Comparison of ENCODE assay signal across 24 mouse cellular contexts in genomic region chr16:22885356-22885755, GRCm38 (mm10). TPM values are rescaled to one million over a fixed set of nuclear protein-coding genes. Genes with fewer than 3 reads are reported as not detected.
DNase-seq lines count a peak whose midpoint lies in the region; ATAC-seq and TF ChIP-seq lines count a peak whose summit lies in the region.
"Had no signal": no experiment of that assay in that cellular context is flagged by ENCODE, and none has a peak within 500 bp of the region (broad histone marks: within the 10 kb centered on the region; RNA-seq: fewer than 3 reads in every experiment).

No protein-coding gene starts in this region.

- TF ChIP-seq POLR2A in liver, adult 2 months (IDR thresholded peaks at IDR 0.05; ENCODE audit: extremely low read depth, insufficient read depth, low read length) = 0 out of 2 replicates have a peak, but pooled peaks have one; percentile 17

- ATAC-seq in liver, embryonic 11.5 days (replicated peaks; ENCODE audit: low FRiP score) = no peak
- ATAC-seq: forebrain, embryonic 13.5 days; inflammation-experienced regulatory T-cells, adult 6 months had no signal

- H3K79me2 ChIP-seq in liver, adult 2 months (ENCODE audit: control insufficient read depth, insufficient read depth, low read length) = no peaks in the 10 kb centered on the region

- H3K36me3 ChIP-seq in liver, adult 2 months (ENCODE audit: control insufficient read depth, insufficient read depth, low read length) = no peaks in the 10 kb centered on the region
- no peaks in the 10 kb centered on the region for H3K36me3 ChIP-seq in liver, embryonic 11.5 days (ENCODE audit: control insufficient read depth, insufficient read depth, low read length)
- H3K36me3 ChIP-seq: embryonic facial prominence, embryonic 13.5 days; heart, embryonic 13.5 days; hindbrain, embryonic 15.5 days had no signal

- WGBS in liver, adult 2 months = 8% methylated on average over 4 of the region's 4 CpGs
- 24% methylated on average over 4 of the region's 4 CpGs for WGBS in liver, embryonic 11.5 days

- peak; percentile 91 for DNase-seq in liver, adult 2 months (ENCODE audit: extremely low read depth, low read depth, low spot score)
- no peak for DNase-seq in liver, embryonic 11.5 days (ENCODE audit: low spot score)
- peak; percentile 58 to 64 for DNase-seq in spleen, postnatal 36 days (ENCODE audit: low spot score in 2 of 2)
- DNase-seq in spleen, adult 12 weeks (ENCODE audit: low spot score) = no peak
- DNase-seq in ZHBTc4 (ENCODE audit: low read depth, low spot score) = peak; percentile 35
- peak; percentile 14 for DNase-seq in induced T-regulatory cell, adult 2 months (ENCODE audit: low read depth)
- DNase-seq in testis, postnatal 14 days (ENCODE audit: low spot score) = no peak
- DNase-seq: adrenal gland, adult 2 months; adrenal gland, postnatal 25 days; cerebellum, adult 18-20 months; cerebellum, adult 9-11 months; cerebellum, postnatal 36 days; gastrocnemius, adult 2 months; gastrocnemius, postnatal 36 days; heart, adult 11 months; heart, postnatal 36 days had no signal

- no peaks in the 10 kb centered on the region for H3K9me3 ChIP-seq in liver, embryonic 11.5 days (ENCODE audit: control insufficient read depth, low read length)
- H3K9me3 ChIP-seq: embryonic facial prominence, embryonic 13.5 days; forebrain, embryonic 13.5 days; heart, embryonic 13.5 days; hindbrain, embryonic 15.5 days had no signal

- no peak overlapping the region for H3K4me3 ChIP-seq in liver, adult 2 months (ENCODE audit: insufficient read depth, low read depth, low read length)
- no peak overlapping the region for H3K4me3 ChIP-seq in liver, embryonic 11.5 days (ENCODE audit: low read depth, low read length)
- H3K4me3 ChIP-seq: embryonic facial prominence, embryonic 13.5 days; forebrain, embryonic 13.5 days; gastrocnemius, adult 2 months; heart, embryonic 13.5 days; hindbrain, embryonic 15.5 days had no signal

- H3K4me2 ChIP-seq in liver, embryonic 11.5 days = no peak overlapping the region
- H3K4me2 ChIP-seq: embryonic facial prominence, embryonic 13.5 days; forebrain, embryonic 13.5 days; heart, embryonic 13.5 days; hindbrain, embryonic 15.5 days had no signal

- H3K4me1 ChIP-seq in liver, adult 2 months (ENCODE audit: control insufficient read depth, insufficient read depth, low read length) = peaks cover 51% of the 10 kb centered on the region
- peaks cover 11% of the 10 kb centered on the region for H3K4me1 ChIP-seq in liver, embryonic 11.5 days (replicated peaks; ENCODE audit: control insufficient read depth, insufficient read depth, low read length)
- H3K4me1 ChIP-seq: forebrain, embryonic 13.5 days; hindbrain, embryonic 15.5 days had no signal

- no peaks in the 10 kb centered on the region for H3K27me3 ChIP-seq in liver, adult 2 months (ENCODE audit: control insufficient read depth, insufficient read depth, low read length)
- no peaks in the 10 kb centered on the region for H3K27me3 ChIP-seq in liver, embryonic 11.5 days (replicated peaks; ENCODE audit: control insufficient read depth, insufficient read depth, low read length)
- H3K27me3 ChIP-seq: hindbrain, embryonic 15.5 days had no signal

- H3K27ac ChIP-seq in liver, adult 2 months (replicated peaks; ENCODE audit: insufficient read depth, low read depth, low read length) = peak overlapping the region; percentile 85
- no peak overlapping the region for H3K27ac ChIP-seq in liver, embryonic 11.5 days (ENCODE audit: low read depth, low read length)
- H3K27ac ChIP-seq: embryonic facial prominence, embryonic 13.5 days; forebrain, embryonic 13.5 days; gastrocnemius, adult 2 months; heart, embryonic 13.5 days; hindbrain, embryonic 15.5 days had no signal

- H3K9ac ChIP-seq in liver, adult 2 months (ENCODE audit: low read depth, low read length) = peak overlapping the region; percentile 44
- no peak overlapping the region for H3K9ac ChIP-seq in liver, embryonic 11.5 days (ENCODE audit: low read depth, low read length)
- H3K9ac ChIP-seq: embryonic facial prominence, embryonic 13.5 days; forebrain, embryonic 13.5 days; heart, embryonic 13.5 days; hindbrain, embryonic 15.5 days had no signal

- no peak for TF ChIP-seq CTCF in liver, adult 2 months (IDR thresholded peaks at IDR 0.05; ENCODE audit: low read depth, low read length)

RNA-seq across cellular contexts. Expression of gene Ahsg, which starts 5.7 kb away (rescaled TPM):
- 10,308 and 11,624 TPM in 2 replicates for total RNA-seq in liver, adult 2 months (2014; rRNA removed)
- polyA plus RNA-seq in liver, adult 2 months (2012; rRNA removed) = 17,109 and 17,601 TPM in 2 replicates
- polyA plus RNA-seq in liver, embryonic 11.5 days (2014; fragmentation: Nextera tagmentation; extraction: Ambion mirVana) = 79.0 and 82.8 TPM in 2 replicates
- total RNA-seq: gastrocnemius, adult 2 months; MEL had no signal
- polyA plus RNA-seq: embryonic facial prominence, embryonic 13.5 days; forebrain, embryonic 13.5 days; hindbrain, embryonic 11.5 days; inflammation-experienced regulatory T-cells, adult 6 months had no signal

RNA-seq across cellular contexts. Expression of gene Dnajb11, which starts 27.7 kb away (rescaled TPM):
- 62.0 and 67.7 TPM in 2 replicates for total RNA-seq in liver, adult 2 months (2014; rRNA removed)
- polyA plus RNA-seq in liver, adult 2 months (2012; rRNA removed) = 20.7 and 23.9 TPM in 2 replicates
- 125 and 131 TPM in 2 replicates for polyA plus RNA-seq in liver, embryonic 11.5 days (2014; fragmentation: Nextera tagmentation; extraction: Ambion mirVana)

RNA-seq across cellular contexts. Expression of gene Tbccd1, which starts 27.9 kb away (rescaled TPM):
- 22.7 and 24.0 TPM in 2 replicates for total RNA-seq in liver, adult 2 months (2014; rRNA removed)
- polyA plus RNA-seq in liver, adult 2 months (2012; rRNA removed) = 16.9 and 19.9 TPM in 2 replicates
- 44.8 and 47.3 TPM in 2 replicates for polyA plus RNA-seq in liver, embryonic 11.5 days (2014; fragmentation: Nextera tagmentation; extraction: Ambion mirVana)

RNA-seq across cellular contexts. Expression of gene Fetub, which starts 32.8 kb away (rescaled TPM):
- total RNA-seq in liver, adult 2 months (2014; rRNA removed) = 107 and 165 TPM in 2 replicates
- polyA plus RNA-seq in liver, adult 2 months (2012; rRNA removed) = 414 and 419 TPM in 2 replicates
- 0.22 and 0.69 TPM in 2 replicates for polyA plus RNA-seq in liver, embryonic 11.5 days (2014; fragmentation: Nextera tagmentation; extraction: Ambion mirVana)
- total RNA-seq: gastrocnemius, adult 2 months; MEL had no signal
- polyA plus RNA-seq: forebrain, embryonic 13.5 days; heart, embryonic 13.5 days; heart, postnatal 0 days; hindbrain, embryonic 11.5 days; hindbrain, embryonic 15.5 days had no signal

Comparison
In these comparisons a context has a peak if more than half of its experiments do, and no peak if none do; other contexts are left out.
1. DNase-seq: peak in liver, adult 2 months (single experiment), spleen, postnatal 36 days (2 of 2), ZHBTc4 (single experiment) and induced T-regulatory cell, adult 2 months (single experiment); none in liver, embryonic 11.5 days (single experiment), spleen, adult 12 weeks (single experiment) and testis, postnatal 14 days (single experiment).
2. RNA of gene Ahsg, which starts 5.7 kb away (polyA plus RNA-seq): 17,109 to 17,601 TPM in liver, adult 2 months; 79.0 to 82.8 TPM in liver, embryonic 11.5 days; every median in the first group is over 100 times any median in the second.